Mouse (Mus musculus) heart, postnatal 0 days (tissue): Measurements from ENCODE around the gene Tnp2. TPM values are rescaled to one million over a fixed set of nuclear protein-coding genes. Genes with fewer than 3 reads are reported as not detected.
"Not testable (repeated sequence)": the region's sequence is repeated elsewhere in the genome, so short reads cannot be mapped to it uniquely, and the experiment has no call there.

Source experiments
- ATAC-seq: fragments of 200-750 bp; cut with Nextera tagmentation; 2 replicates; pipeline ENCODE4 v1.8.0; 2017; ENCODE audit warnings: low read depth, moderate number of reproducible peaks, moderate library complexity; ENCODE audit not compliant: insufficient read depth
- DNase-seq: peaks from one replicate; pipeline ENCODE4 v3.0.0-alpha.2; 2016; ENCODE audit warnings: low spot score
- H3K27ac ChIP-seq: fragments of 300-500 bp; sonication (generic); 2 replicates; pipeline ENCODE4 v1.5.1; 2014; ENCODE audit warnings: low read depth, mild to moderate bottlenecking
- H3K27me3 ChIP-seq: fragments of 300-500 bp; sonication (generic); 2 replicates; pipeline ENCODE4 v1.6.1; 2014; ENCODE audit warnings: low read length, mixed read lengths; ENCODE audit not compliant: control insufficient read depth, insufficient read depth
- H3K36me3 ChIP-seq: fragments of 300-500 bp; sonication (generic); replicated peaks from 2 replicates; pipeline ENCODE4 v1.6.1; 2014; ENCODE audit warnings: low read length, mixed read lengths; ENCODE audit not compliant: control insufficient read depth, insufficient read depth
- H3K4me1 ChIP-seq: fragments of 300-500 bp; sonication (generic); 2 replicates; pipeline ENCODE4 v1.6.1; 2014; ENCODE audit warnings: antibody characterized with exemption; ENCODE audit not compliant: control insufficient read depth, insufficient read depth
- H3K4me2 ChIP-seq: fragments of 300-500 bp; sonication (generic); 2 replicates; pipeline ENCODE4 v1.6.1; 2014; ENCODE audit warnings: low read depth, mild to moderate bottlenecking, low read length, moderate library complexity
- H3K4me3 ChIP-seq: fragments of 300-500 bp; sonication (generic); 2 replicates; pipeline ENCODE4 v1.5.1; 2014; ENCODE audit warnings: low read depth, low read length
- H3K9ac ChIP-seq: fragments of 300-500 bp; sonication (generic); replicated peaks from 2 replicates; pipeline ENCODE4 v1.6.1; 2014; ENCODE audit warnings: low read depth, low read length, mixed read lengths
- H3K9me3 ChIP-seq: fragments of 300-500 bp; sonication (generic); replicated peaks from 2 replicates; pipeline ENCODE4 v1.6.1; 2016; ENCODE audit warnings: low read length; ENCODE audit not compliant: control insufficient read depth
- CTCF ChIP-seq: IDR thresholded peaks from 2 replicates; pipeline ENCODE4 v1.5.1; 2016; ENCODE audit warnings: antibody characterized with exemption, control low read depth, low read depth
- EP300 ChIP-seq: IDR thresholded peaks from 2 replicates; pipeline ENCODE4 v1.6.1; 2016; ENCODE audit warnings: antibody characterized with exemption, low read depth
- WGBS: fragments of 180-500 bp; shearing (Covaris S2); extraction: QIAGEN DNeasy Blood & Tissue Kit; methylation state at CpG from one replicate; pipeline ENCODE4 v1.1.7; 2014; 5-methylcytosine and 5-hydroxymethylcytosine counted together
- polyA plus RNA-seq: library from polyadenylated mRNA; unstranded; fragments of >200 nt; fragmentation: Nextera tagmentation; extraction: Ambion mirVana; gene quantifications from 2 replicates; pipeline ENCODE4 v1.2.1, GENCODE M21; 2015
- total RNA-seq: library from RNA; depleted of rRNA; stranded (reverse); fragments of >200 nt; gene quantifications from 2 replicates; pipeline ENCODE4 v1.2.3, GENCODE M21; 2014; ENCODE audit warnings: low replicate concordance

Gene Tnp2
- total and polyA plus RNA-seq, 2 experiments from 2014 or later, result not detected

- 93% methylated on average over 1 of the region's 1 CpGs for WGBS
- Histone ChIP-seq H3K27ac (no peak overlapping the region), H3K4me2 (no peak overlapping the region), H3K27me3 (no peaks in the 10 kb centered on the region), H3K4me1 (peaks cover 9% of the 10 kb centered on the region; the same call in 1 of the 2 replicates), H3K9ac (no peak overlapping the region), H3K9me3 (no peaks in the 10 kb centered on the region), H3K36me3 (no peaks in the 10 kb centered on the region), H3K4me3 (no peak overlapping the region)
- DNase-seq, result no peak
- no peak for TF ChIP-seq EP300
- ATAC-seq, result no peak
Measured at GRCm38 (mm10) chr16:10810376-10810775, 21.9 kb upstream of the Tnp2 start.

GRCm38 (mm10) chr16:10805789-10806527 lies 17.5 kb upstream of the Tnp2 start, which contains the start of gene Prm1:
TSS of gene Prm1 (minus strand) at chr16:10805839.
- no peak within 1 kb of the TSS for H3K4me3 ChIP-seq
- H3K27me3 ChIP-seq, result no peaks in the 10 kb centered on the region
- no peaks in the 10 kb centered on the region for H3K36me3 ChIP-seq
- H3K4me1 ChIP-seq, result no peaks in the 10 kb centered on the region
- WGBS, result 73% methylated on average over 10 of the region's 10 CpGs
- H3K9ac ChIP-seq, result no peak within 1 kb of the TSS
- no peak within 1 kb of the TSS for H3K4me2 ChIP-seq
- no peak for TF ChIP-seq CTCF
- no peak for TF ChIP-seq EP300
- H3K9me3 ChIP-seq, result no peaks in the 10 kb centered on the region
- no peak within 1 kb of the TSS; the same call in 1 of the 2 replicates for H3K27ac ChIP-seq
- ATAC-seq (no peak), DNase-seq (no peak)

GRCm38 (mm10) chr16:10802420-10802819 lies 14.0 kb upstream of the Tnp2 start:
- not testable (repeated sequence) for H3K4me2 ChIP-seq, H3K36me3 ChIP-seq, H3K9me3 ChIP-seq, H3K4me3 ChIP-seq, H3K4me1 ChIP-seq, H3K9ac ChIP-seq, ATAC-seq, H3K27ac ChIP-seq, H3K27me3 ChIP-seq, DNase-seq
- 72% methylated on average over 3 of the region's 3 CpGs for WGBS

- TF ChIP-seq EP300, result no peak
- no peak for TF ChIP-seq CTCF
- ATAC-seq, result no peak
- H3K9me3 ChIP-seq, result no peaks in the 10 kb centered on the region
- H3K27ac ChIP-seq, result no peak within 1 kb of the TSS
- H3K4me2 ChIP-seq, result no peak within 1 kb of the TSS
- no peak within 1 kb of the TSS for H3K4me3 ChIP-seq
- peaks cover 11% of the 10 kb centered on the region for H3K27me3 ChIP-seq
- no peak for DNase-seq
- H3K9ac ChIP-seq, result no peak within 1 kb of the TSS
- H3K36me3 ChIP-seq, result no peaks in the 10 kb centered on the region
- H3K4me1 ChIP-seq, result no peaks in the 10 kb centered on the region
- WGBS, result 76% methylated on average over 6 of the region's 6 CpGs
Measured at GRCm38 (mm10) chr16:10796034-10796433, 7.6 kb upstream of the Tnp2 start, which contains the start of gene Prm2. TSS of gene Prm2 (minus strand) at chr16:10796134.

DNA sequence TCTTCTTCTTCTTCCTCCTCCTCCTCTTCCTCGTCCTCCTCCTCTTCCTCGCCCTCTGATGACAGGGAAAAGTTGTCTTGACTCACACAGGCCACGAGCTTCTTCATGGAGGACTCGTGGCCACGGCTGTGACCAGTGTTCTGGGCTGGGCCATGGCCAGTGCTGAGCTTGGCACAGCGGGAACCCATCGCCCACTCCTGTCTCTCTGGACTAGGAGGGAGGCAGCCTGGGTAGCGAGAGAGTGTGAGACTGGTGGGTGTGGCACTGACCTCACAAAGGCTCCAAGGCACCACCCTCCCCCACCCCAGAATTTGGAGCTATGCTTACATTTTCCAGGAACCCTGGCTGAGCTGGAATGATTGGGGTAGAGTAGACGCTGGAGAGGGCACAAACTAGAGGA lies 2.2 kb upstream of the Tnp2 start, which contains the start of gene Prm3:
Prm3 (minus strand) TSS at position 213 of the 400 bp plus-strand sequence.
- WGBS, result 78% methylated on average over 9 of the region's 9 CpGs
- TF ChIP-seq EP300 (no peak), CTCF (no peak)

GRCm38 (mm10) chr16:10788866-10789265 lies 406 bp upstream of the Tnp2 start:
- H3K9me3 ChIP-seq, result no peaks in the 10 kb centered on the region
- no peak overlapping the region for H3K27ac ChIP-seq
- 83% methylated on average over 4 of the region's 4 CpGs for WGBS
- ATAC-seq, result no peak
- H3K9ac ChIP-seq, result no peak overlapping the region
- H3K4me2 ChIP-seq, result no peak overlapping the region
- no peaks in the 10 kb centered on the region for H3K36me3 ChIP-seq
- TF ChIP-seq CTCF, result no peak
- TF ChIP-seq EP300, result no peak
- no peak for DNase-seq
- peaks cover 13% of the 10 kb centered on the region for H3K4me1 ChIP-seq
- no peak overlapping the region for H3K4me3 ChIP-seq
- H3K27me3 ChIP-seq, result no peaks in the 10 kb centered on the region

More for the DNA sequence above, 2.2 kb upstream of the Tnp2 start, which contains the start of gene Prm3:
- H3K4me1 ChIP-seq, result peaks cover 11% of the 10 kb centered on the region
- no peak for ATAC-seq
- H3K4me2 ChIP-seq, result no peak within 1 kb of the TSS
- H3K4me3 ChIP-seq, result no peak within 1 kb of the TSS
- no peaks in the 10 kb centered on the region for H3K27me3 ChIP-seq
- no peaks in the 10 kb centered on the region for H3K9me3 ChIP-seq
- no peak within 1 kb of the TSS for H3K9ac ChIP-seq
- H3K36me3 ChIP-seq, result no peaks in the 10 kb centered on the region
- no peak within 1 kb of the TSS for H3K27ac ChIP-seq
- DNase-seq, result no peak
